Mouse (Mus musculus) urinary bladder, adult 2 months (tissue): ENCODE measurements at regions not wholly inside any gene's neighbourhood (a gene's known extent, or its start where the extent isn't known, plus 50 kb on each side); places are given as distances from the start of the nearest gene placed in this dataset.

ENCODE experiments used
- DNase-seq: peaks from one replicate; pipeline ENCODE4 v3.0.0; 2022; ENCODE audit warnings: low spot score

DNA sequence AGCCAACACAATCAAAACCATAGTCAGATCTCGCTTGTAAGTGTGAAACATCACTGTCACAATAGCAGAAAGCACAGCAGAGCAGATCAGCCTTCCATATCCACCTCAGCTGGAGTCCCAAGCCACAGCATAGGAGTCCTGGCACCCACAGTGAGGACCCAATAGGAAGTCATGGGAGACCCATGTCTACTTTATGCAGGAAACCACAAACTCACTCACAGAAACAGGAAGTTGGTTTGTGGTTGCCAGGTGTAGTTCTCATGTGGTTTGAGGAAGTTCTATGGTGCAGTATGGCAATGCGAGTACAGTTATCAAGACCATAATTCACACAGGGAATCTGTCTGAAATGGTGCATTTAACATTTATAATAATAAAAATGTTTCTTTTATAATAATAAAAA lies 77.6 kb upstream of the Kctd3 start:
- no peak for DNase-seq

DNA sequence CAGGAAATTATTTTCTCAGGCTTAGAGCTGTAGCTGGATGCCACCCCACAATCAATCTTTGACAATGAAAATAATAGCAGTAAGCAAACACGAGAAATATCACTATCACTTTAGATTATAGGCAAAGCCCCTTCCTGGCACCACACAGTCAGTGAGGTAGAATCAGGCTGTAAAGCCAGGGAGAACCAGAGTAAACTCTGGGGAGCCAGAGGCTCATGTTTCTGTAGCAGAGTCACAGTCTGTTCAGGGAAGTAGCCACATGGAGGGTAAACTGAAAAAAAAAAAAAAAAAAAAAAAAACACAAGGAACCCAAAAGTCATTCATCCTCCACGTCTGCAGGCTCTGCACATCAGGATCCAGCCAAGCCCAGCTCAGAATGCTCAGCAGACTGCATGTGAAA lies 73.6 kb upstream of the Kctd3 start:
- DNase-seq, result no peak

DNA sequence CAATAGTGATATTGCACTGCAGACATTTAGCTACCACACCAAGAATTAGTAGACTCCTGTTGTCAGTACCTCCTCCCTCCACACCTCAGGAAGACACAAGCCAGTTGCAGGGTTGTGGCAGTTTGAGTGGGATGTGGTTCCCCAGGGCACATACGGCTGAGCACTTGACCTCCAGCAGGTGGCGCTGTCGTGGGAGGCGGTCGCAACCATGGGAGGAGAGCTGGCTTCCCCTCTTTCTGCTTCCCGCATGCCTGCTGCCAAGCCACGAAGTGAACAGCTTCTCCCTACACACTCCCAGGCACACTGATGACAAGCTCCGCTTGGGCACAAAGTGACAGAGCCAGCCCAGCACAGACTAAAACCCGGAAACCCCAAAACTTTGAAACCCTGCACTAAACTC lies 73.2 kb upstream of the Kctd3 start:
- peak; percentile 34 for DNase-seq

DNA sequence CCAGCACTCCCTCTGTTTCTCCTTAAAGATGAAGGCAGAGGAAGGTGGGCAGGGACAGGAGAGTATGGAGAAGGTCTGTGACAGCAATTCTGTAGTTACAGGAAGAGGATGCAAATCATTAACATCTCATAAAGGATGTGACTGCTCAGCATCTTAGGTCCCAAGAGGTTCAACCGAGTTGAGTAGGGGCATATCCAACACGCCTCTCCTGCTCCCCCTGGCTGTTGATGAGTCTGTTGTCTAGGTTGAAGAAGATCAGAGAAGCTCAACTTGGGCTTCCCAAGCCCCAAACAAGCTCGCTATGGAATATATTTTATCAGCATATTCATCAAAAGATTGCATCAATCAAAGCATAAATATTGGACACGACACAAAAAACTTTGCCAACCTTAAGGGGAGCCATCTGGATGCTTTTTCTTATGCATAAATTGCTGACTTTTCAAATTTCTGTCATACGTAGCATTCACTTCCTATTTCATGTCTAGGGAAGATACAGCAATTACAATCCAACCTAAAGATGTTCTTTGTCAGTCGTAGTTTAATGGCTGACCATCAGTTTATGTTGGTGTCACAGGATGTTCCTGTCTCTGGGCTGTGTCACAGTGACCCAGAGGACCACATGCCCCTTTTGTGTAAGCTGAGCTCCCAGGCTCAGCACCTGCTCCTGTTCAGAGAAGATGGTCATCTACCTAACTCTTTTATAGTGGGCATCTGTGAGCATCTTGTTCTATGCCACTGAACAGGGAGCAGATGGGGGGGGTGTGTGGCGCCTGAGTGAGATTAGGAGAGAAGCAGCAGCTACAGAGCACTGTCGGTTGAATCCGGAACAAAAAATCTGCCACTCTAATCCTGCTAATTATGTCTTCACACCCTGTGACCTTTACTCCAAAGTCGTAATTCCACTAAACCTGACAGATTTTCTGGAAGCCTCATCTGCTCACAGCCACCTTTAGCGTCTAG lies 72.1 kb upstream of the Kctd3 start:
- no peak for DNase-seq

DNA sequence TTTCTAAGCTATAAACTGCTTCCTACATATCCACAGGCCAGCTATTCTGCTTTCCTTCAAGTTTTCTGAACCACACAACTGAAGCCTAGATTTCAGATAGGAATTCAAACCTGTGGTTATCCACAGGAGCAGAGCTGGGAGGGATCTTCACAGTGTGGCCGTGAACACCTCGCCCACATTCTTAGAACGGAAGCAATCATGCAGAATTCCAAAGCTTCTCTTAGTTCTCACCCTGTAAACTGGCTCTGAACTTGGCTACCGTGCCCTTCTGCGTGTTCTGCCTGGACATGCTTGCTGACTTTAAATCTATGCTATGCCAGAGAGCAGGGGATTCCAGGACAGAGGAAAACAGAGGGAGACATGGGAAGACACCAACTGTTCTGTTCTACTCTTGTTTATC lies 70.2 kb upstream of the Kctd3 start:
- DNase-seq, result no peak

DNA sequence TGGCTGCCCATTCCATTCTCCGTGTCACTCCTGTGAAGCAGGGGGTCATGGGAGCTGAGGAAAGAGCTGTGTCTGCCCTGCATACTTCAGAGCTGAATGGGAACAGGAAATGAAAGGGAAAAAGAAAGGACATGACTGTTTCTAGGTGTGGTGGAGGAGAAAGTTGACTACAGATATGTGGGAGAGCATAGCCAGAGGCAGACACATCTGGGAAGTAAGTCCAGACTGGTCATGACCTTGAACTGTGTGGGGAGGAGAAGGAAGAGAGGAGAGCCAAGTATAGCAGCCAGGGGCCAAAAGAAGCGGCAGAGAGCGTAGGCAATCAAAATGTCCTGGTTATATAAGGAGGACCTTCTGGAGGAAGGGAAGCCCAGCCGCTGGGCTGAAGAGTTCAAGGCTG lies 68.6 kb upstream of the Kctd3 start:
- no peak for DNase-seq

DNA sequence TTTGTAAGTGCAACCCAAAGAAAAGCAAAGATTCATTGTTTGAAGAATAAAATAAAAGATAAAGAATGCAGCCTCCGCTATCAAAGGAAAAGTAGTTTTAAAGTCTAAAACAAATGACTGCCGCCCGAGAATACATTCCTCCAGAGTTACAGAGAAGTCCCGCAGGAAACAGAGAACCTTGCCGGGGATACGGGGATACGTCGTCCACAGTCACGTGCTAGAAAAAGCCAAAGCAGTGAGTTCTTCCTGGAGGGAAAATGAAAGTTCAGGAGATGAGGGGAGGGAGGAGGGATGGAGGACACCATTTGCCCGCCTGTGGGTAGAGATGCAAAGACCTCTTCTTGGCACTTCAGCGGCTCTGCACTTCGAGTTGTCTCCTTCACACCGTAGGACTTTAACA lies 68.0 kb upstream of the Kctd3 start:
- DNase-seq, result no peak

DNA sequence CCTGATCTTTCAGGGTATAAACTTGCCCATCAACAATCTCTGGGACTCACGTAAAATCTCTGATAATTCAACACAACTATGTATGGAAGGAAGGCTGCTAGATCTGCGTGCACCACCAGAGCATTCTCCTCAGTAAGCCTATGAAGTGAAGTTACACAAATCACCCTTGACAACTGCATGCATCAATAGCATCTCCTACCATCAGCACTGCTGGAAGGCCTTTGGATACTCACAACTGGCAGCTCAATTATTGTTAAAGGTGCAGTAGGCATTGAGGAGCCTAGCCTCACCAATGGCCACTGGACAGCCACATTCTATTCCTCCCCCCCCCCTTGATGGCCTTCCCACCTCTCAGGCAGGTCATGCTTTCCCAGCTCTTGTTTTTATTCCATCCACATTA lies 64.9 kb upstream of the Kctd3 start:
- no peak for DNase-seq

DNA sequence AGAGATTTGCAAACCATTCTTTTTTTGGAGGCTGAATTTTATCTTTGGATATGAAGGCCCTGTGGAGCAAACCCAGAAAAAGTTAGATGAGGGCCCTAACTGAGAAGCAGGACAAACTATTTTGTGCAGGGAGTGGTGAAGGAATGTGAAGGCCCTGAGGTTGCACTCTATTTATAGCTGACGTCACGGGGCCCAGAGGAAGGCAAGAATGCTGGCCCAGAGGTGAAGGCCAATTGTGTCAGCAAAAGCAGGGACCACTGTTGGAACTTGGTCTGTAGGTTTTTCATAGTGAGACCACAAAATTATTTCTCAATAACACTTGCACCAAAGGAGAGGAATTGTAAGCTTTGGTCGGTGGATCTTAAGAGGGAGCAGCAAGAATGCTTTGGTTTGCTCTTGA lies 60.6 kb upstream of the Kctd3 start:
- DNase-seq, result no peak

DNA sequence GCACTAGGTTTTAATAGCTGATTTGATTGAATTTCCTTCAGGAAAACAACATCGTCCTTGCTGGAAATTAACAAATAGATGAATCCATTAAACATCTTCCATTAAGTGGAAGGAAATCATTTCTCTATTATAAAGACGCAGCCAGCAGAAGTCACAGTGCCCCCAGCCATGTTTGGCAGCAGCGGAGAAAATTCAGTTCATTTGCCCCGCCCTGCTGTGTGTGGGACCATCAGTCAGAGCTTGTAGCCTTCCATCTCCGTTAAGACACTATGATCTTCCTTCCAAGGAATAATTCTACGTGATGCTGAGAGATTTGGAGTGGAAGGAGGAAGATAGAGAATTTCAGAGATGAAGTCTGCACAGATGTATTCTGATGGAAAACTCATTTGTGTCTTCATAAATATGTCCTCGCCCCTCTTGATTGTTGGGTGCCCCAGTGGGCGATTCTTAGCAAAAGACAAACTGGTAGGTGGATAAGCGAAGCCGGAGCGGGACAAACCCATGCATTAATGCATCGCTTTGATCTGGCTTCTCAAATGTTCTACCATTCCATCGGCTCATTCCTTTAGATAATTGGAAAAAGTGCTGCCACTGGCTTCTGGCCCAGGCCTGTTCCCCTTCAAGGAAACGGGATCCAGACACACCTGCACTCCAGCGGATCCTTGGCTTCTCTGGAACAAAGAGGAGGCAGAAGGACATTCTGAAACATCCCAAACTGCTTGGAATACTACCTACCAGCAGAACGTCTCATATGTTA lies 59.7 kb upstream of the Kctd3 start:
- no peak for DNase-seq

DNA sequence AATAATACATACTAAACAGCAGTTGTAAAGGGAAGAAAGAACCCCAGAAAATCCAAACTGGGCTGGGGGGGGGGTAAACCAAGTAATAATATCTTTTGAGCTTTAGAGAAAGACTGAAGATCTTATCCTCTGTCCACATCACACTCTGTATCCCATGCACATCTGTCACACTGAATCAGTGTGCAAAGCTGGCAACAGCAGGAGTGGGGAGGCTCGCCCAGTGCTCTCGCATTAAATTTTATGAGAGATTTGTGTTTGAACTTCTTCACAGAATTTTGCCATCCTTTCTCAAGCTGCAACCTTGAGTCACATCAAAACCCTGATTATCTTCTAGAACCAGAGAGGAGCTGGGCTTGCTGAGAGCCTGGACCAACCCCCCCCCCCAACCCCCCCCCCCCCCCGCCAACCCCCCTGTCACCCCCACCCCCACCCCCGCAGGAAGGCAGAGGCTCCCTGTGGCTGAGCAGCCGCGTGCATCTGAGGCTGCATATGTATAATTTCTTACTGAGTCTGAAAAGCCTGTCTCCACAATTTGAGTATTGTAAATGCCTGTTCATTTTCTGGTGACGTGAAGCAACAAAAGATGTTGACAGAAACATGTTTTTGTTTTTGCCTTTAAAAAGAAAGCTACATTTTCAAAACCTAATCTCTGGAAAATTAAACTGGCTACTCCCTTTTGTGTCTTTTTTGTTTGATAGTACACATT lies 59.0 kb upstream of the Kctd3 start:
- no peak for DNase-seq

DNA sequence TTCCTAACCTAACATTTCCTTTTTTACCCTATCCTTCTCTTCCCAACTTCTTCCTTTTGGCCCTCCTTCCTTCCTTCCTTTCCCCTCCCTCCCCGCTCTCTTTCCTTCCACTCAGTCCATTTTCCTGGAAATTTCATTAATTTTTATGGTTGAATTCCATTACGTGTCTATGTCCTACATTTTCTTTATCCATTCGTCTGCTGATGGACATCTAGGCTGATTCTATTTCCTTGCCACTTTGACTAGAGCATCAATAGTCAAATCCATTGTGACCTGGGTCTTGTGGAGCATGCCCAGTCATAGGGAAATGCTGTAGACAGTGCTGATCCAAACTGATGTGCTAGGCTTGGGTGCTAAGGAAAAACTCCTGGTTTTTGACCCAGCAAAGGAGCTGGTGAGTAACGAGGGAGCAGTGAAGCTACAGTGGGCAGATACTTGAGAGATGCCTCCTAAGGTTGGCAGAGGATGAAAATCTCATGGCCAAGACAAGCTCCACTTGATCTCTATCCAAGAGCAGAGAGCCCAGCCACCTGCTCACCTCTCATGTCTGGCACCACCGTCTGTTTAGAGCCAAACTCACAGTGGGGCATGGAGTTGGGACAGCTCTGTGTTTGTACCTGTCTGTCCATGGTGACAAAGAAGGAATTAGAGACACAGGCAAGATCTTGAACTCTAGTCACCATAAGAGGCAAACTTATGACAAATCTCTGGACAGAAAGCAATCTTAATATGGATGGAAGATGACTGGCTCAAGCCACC lies 57.7 kb upstream of the Kctd3 start:
- no peak for DNase-seq

DNA sequence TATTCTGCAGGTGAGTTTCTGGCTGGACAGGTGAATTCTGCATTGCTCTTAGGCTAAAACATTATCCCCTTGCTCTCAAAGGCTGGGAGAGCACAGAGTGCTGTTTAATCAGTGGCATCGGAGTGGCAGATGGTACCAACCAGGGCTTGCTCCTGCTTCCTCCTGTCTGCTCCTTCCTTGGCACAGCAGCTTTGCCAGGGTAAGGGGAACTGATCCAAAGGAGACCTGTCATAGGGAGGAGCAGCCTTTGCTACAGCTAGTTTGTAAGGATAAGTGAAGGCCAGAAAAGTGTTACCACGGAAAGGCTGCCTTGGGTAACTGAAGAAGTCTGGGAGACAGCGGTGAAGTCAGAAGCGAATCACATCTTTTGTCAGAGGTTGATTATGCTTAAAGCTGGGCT lies 57.0 kb upstream of the Kctd3 start:
- DNase-seq, result no peak

DNA sequence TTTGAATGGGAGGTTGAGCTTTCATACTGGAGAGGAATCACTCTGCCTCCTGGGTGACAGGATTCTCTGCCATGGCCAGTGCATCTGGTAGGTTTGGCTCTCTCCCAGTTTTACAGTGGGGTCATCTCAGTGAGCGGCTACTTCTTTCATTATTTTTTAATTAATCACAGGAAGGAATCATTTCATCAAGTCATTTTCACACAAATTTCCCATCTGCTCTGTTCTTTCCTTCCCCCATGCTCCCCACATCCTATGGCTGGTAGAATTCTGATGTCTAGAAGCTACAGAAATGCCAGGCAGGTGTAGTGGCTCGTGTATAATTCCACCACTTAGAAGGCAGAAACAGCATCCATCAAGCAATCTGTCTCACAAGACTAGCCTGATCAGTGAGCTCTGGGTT lies 56.1 kb upstream of the Kctd3 start:
- DNase-seq, result no peak

DNA sequence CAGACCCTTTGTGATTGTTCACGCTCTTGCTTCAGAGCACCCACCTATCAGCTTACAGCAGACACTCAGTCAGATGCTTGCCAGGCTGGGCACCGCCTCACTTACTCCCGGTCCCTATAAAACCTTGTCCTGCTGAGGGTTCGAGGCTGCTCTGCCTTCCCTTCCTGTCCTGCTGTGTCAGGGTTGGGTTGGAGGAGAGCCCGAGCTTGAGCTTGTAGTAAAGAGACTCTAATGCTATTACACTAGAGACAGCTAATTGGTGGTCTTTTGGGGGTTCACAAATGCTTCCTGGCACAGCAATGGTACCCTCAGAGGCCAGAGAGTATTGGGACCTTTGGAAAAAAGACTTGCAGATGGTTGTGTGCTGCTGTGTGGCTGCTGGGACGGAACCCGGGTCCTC lies 55.6 kb upstream of the Kctd3 start:
- DNase-seq, result no peak
